Mouse (Mus musculus): ENCODE results near the gene 4930415O20Rik. TPM values are rescaled to one million over a fixed set of nuclear protein-coding genes. Genes with fewer than 3 reads are reported as not detected.

4930415O20Rik gene
- polyA plus RNA-seq, 1 experiment, result 104 TPM

DNA sequence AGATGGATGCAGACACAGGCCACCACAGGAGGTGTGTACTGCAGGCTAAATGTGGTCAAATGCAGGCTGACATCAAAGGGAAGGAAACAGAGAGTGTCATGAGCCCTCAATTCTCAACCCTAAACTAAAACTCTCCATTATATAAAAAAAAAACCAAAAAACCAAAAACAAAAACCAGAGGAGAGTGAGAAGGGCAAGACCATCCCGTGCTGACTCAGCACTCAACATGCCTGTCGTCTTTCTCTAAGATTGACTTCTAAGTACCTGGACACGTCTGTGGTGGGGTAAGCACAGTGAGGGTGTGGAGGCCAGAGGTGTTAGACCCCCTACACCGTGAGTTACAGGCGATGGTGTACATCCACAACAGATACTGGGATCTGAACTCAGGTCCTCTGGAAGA is 24.0 kb upstream of the 4930415O20Rik start:
- H3K27ac ChIP-seq (ENCODE audit: control insufficient read depth, insufficient read depth, low read depth, low read length), result peak overlapping the region; percentile 29; the same call in 1 of the 2 replicates
- no peak overlapping the region for H3K4me3 ChIP-seq (ENCODE audit: control insufficient read depth, low read depth, low read length)
- H3K36me3 ChIP-seq (ENCODE audit: control insufficient read depth, insufficient read depth, low read length), result peaks cover 2% of the 10 kb centered on the region
- no peaks in the 10 kb centered on the region for H3K27me3 ChIP-seq (ENCODE audit: control insufficient read depth, insufficient read depth, low read length)
- TF ChIP-seq POLR2A (IDR thresholded peaks at IDR 0.05; ENCODE audit: control insufficient read depth, low read depth, low read length) (no peak), CTCF (IDR thresholded peaks at IDR 0.05; ENCODE audit: control insufficient read depth, insufficient read depth, insufficient replicate concordance, low read depth, low read length) (no peak)
- H3K4me1 ChIP-seq (ENCODE audit: control insufficient read depth, insufficient read depth, low read length), result no peaks in the 10 kb centered on the region; the same call in 1 of the 2 replicates

DNA sequence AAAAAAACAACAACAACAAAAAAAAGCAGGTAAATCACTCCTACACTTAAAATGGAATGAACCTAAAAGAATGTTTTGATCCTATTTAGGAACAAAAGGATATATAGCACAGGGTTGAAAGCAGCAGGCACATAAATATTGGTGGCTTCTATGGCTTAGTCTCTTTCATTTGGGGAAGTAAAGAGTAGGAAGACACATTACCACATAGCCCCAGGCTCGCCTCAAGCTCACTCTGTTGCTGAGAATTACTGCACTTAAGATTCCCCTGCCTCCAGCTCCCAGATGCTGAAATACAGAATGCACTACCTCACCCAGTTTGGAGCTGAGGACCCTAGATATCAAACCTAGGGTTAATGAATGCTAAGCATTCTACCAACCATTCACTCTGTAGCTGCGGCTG is 18.0 kb upstream of the 4930415O20Rik start:
- Histone ChIP-seq H3K4me3 (ENCODE audit: control insufficient read depth, low read depth, low read length) (no peak overlapping the region), H3K27me3 (ENCODE audit: control insufficient read depth, insufficient read depth, low read length) (no peaks in the 10 kb centered on the region), H3K36me3 (ENCODE audit: control insufficient read depth, insufficient read depth, low read length) (peaks cover 2% of the 10 kb centered on the region), H3K27ac (ENCODE audit: control insufficient read depth, insufficient read depth, low read depth, low read length) (no peak overlapping the region), H3K4me1 (ENCODE audit: control insufficient read depth, insufficient read depth, low read length) (no peaks in the 10 kb centered on the region)
- TF ChIP-seq CTCF (IDR thresholded peaks at IDR 0.05; ENCODE audit: control insufficient read depth, insufficient read depth, insufficient replicate concordance, low read depth, low read length), result no peak
- no peak for TF ChIP-seq POLR2A (IDR thresholded peaks at IDR 0.05; ENCODE audit: control insufficient read depth, low read depth, low read length)

DNA sequence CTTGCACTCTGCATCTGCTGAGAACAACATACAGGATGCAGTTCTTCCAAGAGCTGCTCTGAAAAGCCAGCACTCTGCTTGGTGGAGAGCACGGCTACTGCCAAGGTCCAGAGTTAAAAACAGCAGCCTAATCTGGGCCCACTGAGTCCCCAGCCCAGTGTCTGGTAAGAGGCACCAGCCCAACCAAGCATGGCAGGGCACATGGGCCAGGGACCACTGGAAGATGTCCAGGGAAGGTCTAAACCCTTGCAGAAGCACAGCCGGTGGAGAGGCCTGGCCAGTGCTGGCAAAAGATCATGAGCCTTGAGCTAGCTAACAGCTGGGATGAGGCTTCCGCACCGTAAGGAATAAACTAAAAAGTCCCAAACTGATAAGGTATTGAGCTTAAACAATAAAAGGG is 14.9 kb upstream of the 4930415O20Rik start:
- Histone ChIP-seq H3K36me3 (ENCODE audit: control insufficient read depth, insufficient read depth, low read length) (peaks cover 2% of the 10 kb centered on the region), H3K27ac (ENCODE audit: control insufficient read depth, insufficient read depth, low read depth, low read length) (no peak overlapping the region), H3K4me3 (ENCODE audit: control insufficient read depth, low read depth, low read length) (no peak overlapping the region), H3K4me1 (ENCODE audit: control insufficient read depth, insufficient read depth, low read length) (no peaks in the 10 kb centered on the region), H3K27me3 (ENCODE audit: control insufficient read depth, insufficient read depth, low read length) (no peaks in the 10 kb centered on the region)
- TF ChIP-seq POLR2A (IDR thresholded peaks at IDR 0.05; ENCODE audit: control insufficient read depth, low read depth, low read length) (no peak), CTCF (IDR thresholded peaks at IDR 0.05; ENCODE audit: control insufficient read depth, insufficient read depth, insufficient replicate concordance, low read depth, low read length) (no peak)

DNA sequence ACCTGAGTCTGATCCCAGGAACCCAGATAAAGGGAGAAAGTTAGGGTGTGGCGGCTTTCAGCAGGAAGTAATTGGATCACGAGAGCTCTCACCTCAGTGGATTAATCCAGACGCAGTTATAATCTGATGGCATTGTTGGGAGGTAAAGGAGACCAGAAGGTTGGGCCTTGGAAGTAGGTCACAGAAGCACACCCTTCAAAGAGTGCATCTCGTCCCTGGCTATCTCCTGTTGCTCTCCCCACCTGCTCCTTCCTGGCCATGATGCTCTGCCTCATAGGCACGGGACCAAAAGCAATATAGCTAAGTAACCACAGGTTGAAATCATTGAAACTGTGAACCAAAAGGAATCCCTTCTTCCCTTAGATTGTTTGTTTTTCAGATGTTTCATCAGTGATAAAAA is 13.6 kb upstream of the 4930415O20Rik start:
- no peaks in the 10 kb centered on the region for H3K27me3 ChIP-seq (ENCODE audit: control insufficient read depth, insufficient read depth, low read length)
- no peak overlapping the region for H3K27ac ChIP-seq (ENCODE audit: control insufficient read depth, insufficient read depth, low read depth, low read length)
- H3K4me1 ChIP-seq (ENCODE audit: control insufficient read depth, insufficient read depth, low read length), result no peaks in the 10 kb centered on the region
- TF ChIP-seq CTCF (IDR thresholded peaks at IDR 0.05; ENCODE audit: control insufficient read depth, insufficient read depth, insufficient replicate concordance, low read depth, low read length) (no peak), POLR2A (IDR thresholded peaks at IDR 0.05; ENCODE audit: control insufficient read depth, low read depth, low read length) (no peak)
- H3K36me3 ChIP-seq (ENCODE audit: control insufficient read depth, insufficient read depth, low read length), result no peaks in the 10 kb centered on the region; the same call in 1 of the 2 replicates
- no peak overlapping the region for H3K4me3 ChIP-seq (ENCODE audit: control insufficient read depth, low read depth, low read length)

DNA sequence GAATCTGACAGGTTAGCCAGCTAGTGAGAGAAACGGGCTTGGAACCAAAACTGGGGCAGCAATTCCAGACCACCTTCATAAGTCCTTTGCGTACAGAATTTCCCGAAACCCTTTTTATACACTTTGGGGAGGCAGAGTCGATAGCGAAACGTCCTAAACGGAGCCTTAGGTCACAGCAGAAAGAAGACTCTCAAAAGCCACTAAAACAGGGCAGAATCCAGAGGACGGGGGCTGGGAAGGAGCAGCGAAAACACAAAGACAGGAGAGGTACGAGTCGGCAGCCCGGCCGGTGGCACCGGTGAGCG is 3.9 kb upstream of the 4930415O20Rik start:
- TF ChIP-seq CTCF (IDR thresholded peaks at IDR 0.05; ENCODE audit: control insufficient read depth, insufficient read depth, insufficient replicate concordance, low read depth, low read length) (no peak), POLR2A (IDR thresholded peaks at IDR 0.05; ENCODE audit: control insufficient read depth, low read depth, low read length) (no peak)
- Histone ChIP-seq H3K36me3 (ENCODE audit: control insufficient read depth, insufficient read depth, low read length) (no peaks in the 10 kb centered on the region; the same call in 1 of the 2 replicates), H3K27me3 (ENCODE audit: control insufficient read depth, insufficient read depth, low read length) (no peaks in the 10 kb centered on the region), H3K4me3 (ENCODE audit: control insufficient read depth, low read depth, low read length) (peak overlapping the region; percentile 96), H3K4me1 (ENCODE audit: control insufficient read depth, insufficient read depth, low read length) (peaks cover 8% of the 10 kb centered on the region), H3K27ac (ENCODE audit: control insufficient read depth, insufficient read depth, low read depth, low read length) (peak overlapping the region; percentile 86)

DNA sequence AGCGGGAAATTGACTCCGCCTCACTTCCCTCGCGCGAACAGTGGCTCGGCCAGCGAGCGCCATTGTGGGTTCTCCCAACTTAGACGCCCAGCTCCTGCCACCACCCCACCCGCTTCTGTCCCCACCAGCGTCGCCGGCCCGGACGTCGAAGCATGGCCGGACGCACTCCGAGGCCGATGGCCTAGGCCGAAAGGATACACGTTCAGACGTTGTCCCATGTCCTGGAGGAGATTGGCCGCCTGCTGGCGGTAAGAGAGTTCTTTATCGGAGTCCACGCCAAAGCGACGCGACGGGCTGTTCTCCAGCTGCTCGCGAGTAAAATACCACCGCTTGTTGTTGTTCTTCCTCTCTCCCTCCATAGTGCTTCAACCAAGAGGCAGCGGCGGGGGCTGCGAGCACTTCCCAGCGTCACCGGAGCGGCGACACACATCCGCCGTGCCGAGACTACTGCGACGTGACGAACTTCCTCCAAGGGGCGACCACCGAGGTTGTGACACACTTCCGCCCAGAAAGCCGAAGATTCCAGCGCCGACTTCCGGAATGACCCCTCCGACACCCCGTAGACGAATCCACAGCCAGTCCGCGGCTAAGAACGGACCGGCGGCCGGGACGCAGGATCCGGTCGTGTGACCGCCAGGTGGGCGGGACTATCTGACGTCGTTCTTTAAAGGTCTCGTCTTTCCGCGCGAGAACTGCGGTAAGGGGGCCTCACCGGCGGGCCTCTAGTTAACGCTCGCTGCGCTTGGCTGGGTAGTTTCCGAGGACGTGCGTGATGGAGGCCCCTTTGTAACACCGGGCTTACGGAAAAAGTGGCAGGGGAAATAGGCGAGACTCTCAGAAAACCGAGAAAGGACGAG is 3.3 kb upstream of the 4930415O20Rik start:
- Histone ChIP-seq H3K27me3 (ENCODE audit: control insufficient read depth, insufficient read depth, low read length) (no peaks in the 10 kb centered on the region), H3K27ac (ENCODE audit: control insufficient read depth, insufficient read depth, low read depth, low read length) (peak overlapping the region; percentile 94), H3K36me3 (ENCODE audit: control insufficient read depth, insufficient read depth, low read length) (no peaks in the 10 kb centered on the region; the same call in 1 of the 2 replicates), H3K4me3 (ENCODE audit: control insufficient read depth, low read depth, low read length) (peak overlapping the region; percentile 96), H3K4me1 (ENCODE audit: control insufficient read depth, insufficient read depth, low read length) (peaks cover 8% of the 10 kb centered on the region)
- no peak for TF ChIP-seq CTCF (IDR thresholded peaks at IDR 0.05; ENCODE audit: control insufficient read depth, insufficient read depth, insufficient replicate concordance, low read depth, low read length)
- TF ChIP-seq POLR2A (IDR thresholded peaks at IDR 0.05; ENCODE audit: control insufficient read depth, low read depth, low read length), result peak; percentile 93

DNA sequence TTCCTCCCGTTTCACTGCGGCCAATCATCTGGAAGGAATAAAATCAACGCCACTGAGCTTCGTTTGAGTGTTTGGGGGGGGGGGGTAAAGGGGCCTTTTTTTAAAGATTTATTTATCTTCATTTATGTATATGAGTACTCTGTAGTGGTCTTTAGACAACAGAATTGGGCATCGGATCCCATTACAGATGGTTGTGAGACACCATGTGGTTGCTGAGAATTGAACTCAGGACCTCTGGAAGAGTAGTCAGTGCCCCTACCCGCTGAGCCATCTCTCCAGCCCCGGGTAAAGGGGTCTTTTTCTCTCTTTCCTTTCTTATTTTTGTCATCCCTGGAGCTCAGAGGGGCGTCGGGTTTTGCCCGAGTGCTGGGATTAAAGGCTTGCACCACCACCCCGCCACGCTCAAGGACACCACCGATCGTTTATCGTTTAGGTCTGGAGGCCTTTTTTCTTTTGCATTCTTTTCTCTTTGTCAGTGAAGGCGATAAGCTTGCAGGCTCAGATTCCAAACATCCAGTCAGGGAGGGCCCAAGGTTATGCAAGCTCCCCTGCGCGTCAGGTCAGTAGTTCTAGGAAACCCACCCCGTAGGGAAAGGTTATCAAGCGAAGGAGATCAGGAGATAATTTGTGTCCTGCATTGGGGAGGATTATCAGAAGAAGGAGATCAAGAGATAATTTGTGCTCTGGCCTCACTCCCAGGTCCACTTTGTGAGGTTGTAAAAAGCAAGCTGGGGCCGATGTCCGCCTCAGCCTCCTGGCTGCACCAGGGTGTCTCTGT is 2.4 kb upstream of the 4930415O20Rik start:
- Histone ChIP-seq H3K27ac (ENCODE audit: control insufficient read depth, insufficient read depth, low read depth, low read length) (peak overlapping the region; percentile 94), H3K4me3 (ENCODE audit: control insufficient read depth, low read depth, low read length) (peak overlapping the region; percentile 96), H3K4me1 (ENCODE audit: control insufficient read depth, insufficient read depth, low read length) (peaks cover 8% of the 10 kb centered on the region), H3K36me3 (ENCODE audit: control insufficient read depth, insufficient read depth, low read length) (no peaks in the 10 kb centered on the region; the same call in 1 of the 2 replicates), H3K27me3 (ENCODE audit: control insufficient read depth, insufficient read depth, low read length) (no peaks in the 10 kb centered on the region)
- no peak for TF ChIP-seq CTCF (IDR thresholded peaks at IDR 0.05; ENCODE audit: control insufficient read depth, insufficient read depth, insufficient replicate concordance, low read depth, low read length)
- no peak for TF ChIP-seq POLR2A (IDR thresholded peaks at IDR 0.05; ENCODE audit: control insufficient read depth, low read depth, low read length)
